Mouse (Mus musculus): ENCODE data around the gene Dlk2. TPM values are rescaled to one million over a fixed set of nuclear protein-coding genes. Genes with fewer than 3 reads are reported as not detected.

Dlk2 gene
- polyA plus RNA-seq, 1 experiment from 2014 or later, result 1.3 TPM

- no peak overlapping the region for H3K27ac ChIP-seq (ENCODE audit: low read depth, low read length)
- H3K36me3 ChIP-seq (ENCODE audit: control insufficient read depth, insufficient read depth, low read length), result peaks cover 5% of the 10 kb centered on the region; the same call in 1 of the 2 replicates
- WGBS, result 73% methylated on average over 10 of the region's 10 CpGs
Measured at GRCm38 (mm10) chr17:46268026-46268720, 29.0 kb upstream of the Dlk2 start.

GRCm38 (mm10) chr17:46269771-46270534 is 27.3 kb upstream of the Dlk2 start:
- no peak for DNase-seq (ENCODE audit: low spot score)
- 90% methylated on average over 19 of the region's 19 CpGs for whole genome bisulfite sequencing
- Histone ChIP-seq H3K4me3 (ENCODE audit: low read depth, low read length) (no peak overlapping the region), H3K36me3 (ENCODE audit: control insufficient read depth, insufficient read depth, low read length) (0 out of 2 replicates have a peak, but pooled peaks cover 3% of the 10 kb centered on the region), H3K9me3 (ENCODE audit: control insufficient read depth, low read length) (no peaks in the 10 kb centered on the region), H3K4me2 (replicated peaks; ENCODE audit: low read depth, low read length) (no peak overlapping the region), H3K27me3 (ENCODE audit: control insufficient read depth, insufficient read depth, low read length) (no peaks in the 10 kb centered on the region), H3K4me1 (replicated peaks; ENCODE audit: control insufficient read depth, insufficient read depth, low read length) (0 out of 2 replicates have a peak, but pooled peaks cover 2% of the 10 kb centered on the region), H3K27ac (ENCODE audit: low read depth, low read length) (no peak overlapping the region), H3K9ac (ENCODE audit: low read depth, low read length) (no peak overlapping the region)
- ATAC-seq (ENCODE audit: low FRiP score), result no peak

More at GRCm38 (mm10) chr17:46268026-46268720, 29.0 kb upstream of the Dlk2 start:
- Histone ChIP-seq H3K4me3 (ENCODE audit: low read depth, low read length) (no peak overlapping the region), H3K4me1 (replicated peaks; ENCODE audit: control insufficient read depth, insufficient read depth, low read length) (0 out of 2 replicates have a peak, but pooled peaks cover 2% of the 10 kb centered on the region), H3K9ac (ENCODE audit: low read depth, low read length) (no peak overlapping the region), H3K4me2 (replicated peaks; ENCODE audit: low read depth, low read length) (no peak overlapping the region), H3K27me3 (ENCODE audit: control insufficient read depth, insufficient read depth, low read length) (no peaks in the 10 kb centered on the region), H3K9me3 (ENCODE audit: control insufficient read depth, low read length) (no peaks in the 10 kb centered on the region)
- DNase-seq (ENCODE audit: low spot score) (no peak), ATAC-seq (ENCODE audit: low FRiP score) (no peak)

GRCm38 (mm10) chr17:46272058-46272457 is 25.2 kb upstream of the Dlk2 start:
- Histone ChIP-seq H3K4me3 (ENCODE audit: low read depth, low read length) (no peak overlapping the region), H3K36me3 (ENCODE audit: control insufficient read depth, insufficient read depth, low read length) (0 out of 2 replicates have a peak, but pooled peaks cover 3% of the 10 kb centered on the region), H3K9ac (ENCODE audit: low read depth, low read length) (no peak overlapping the region), H3K4me2 (replicated peaks; ENCODE audit: low read depth, low read length) (no peak overlapping the region), H3K4me1 (replicated peaks; ENCODE audit: control insufficient read depth, insufficient read depth, low read length) (no peaks in the 10 kb centered on the region), H3K9me3 (ENCODE audit: control insufficient read depth, low read length) (no peaks in the 10 kb centered on the region), H3K27ac (ENCODE audit: low read depth, low read length) (no peak overlapping the region), H3K27me3 (ENCODE audit: control insufficient read depth, insufficient read depth, low read length) (no peaks in the 10 kb centered on the region)
- ATAC-seq (ENCODE audit: low FRiP score), result no peak
- no peak for DNase-seq (ENCODE audit: low spot score)
- 79% methylated on average over 2 of the region's 2 CpGs for WGBS

- ATAC-seq (ENCODE audit: low FRiP score), result no peak
Measured at GRCm38 (mm10) chr17:46272675-46273074, 24.5 kb upstream of the Dlk2 start.

GRCm38 (mm10) chr17:46273803-46274236 is 23.4 kb upstream of the Dlk2 start:
- H3K27me3 ChIP-seq (ENCODE audit: control insufficient read depth, insufficient read depth, low read length), result no peaks in the 10 kb centered on the region
- no peak for DNase-seq (ENCODE audit: low spot score)
- H3K9ac ChIP-seq (ENCODE audit: low read depth, low read length), result no peak overlapping the region
- no peaks in the 10 kb centered on the region for H3K9me3 ChIP-seq (ENCODE audit: control insufficient read depth, low read length)
- 50% methylated on average over 1 of the region's 1 CpGs for whole genome bisulfite sequencing
- H3K36me3 ChIP-seq (ENCODE audit: control insufficient read depth, insufficient read depth, low read length), result 0 out of 2 replicates have a peak, but pooled peaks cover 3% of the 10 kb centered on the region
- H3K4me1 ChIP-seq (replicated peaks; ENCODE audit: control insufficient read depth, insufficient read depth, low read length), result no peaks in the 10 kb centered on the region
- H3K4me2 ChIP-seq (replicated peaks; ENCODE audit: low read depth, low read length), result no peak overlapping the region
- H3K27ac ChIP-seq (ENCODE audit: low read depth, low read length), result no peak overlapping the region
- no peak overlapping the region for H3K4me3 ChIP-seq (ENCODE audit: low read depth, low read length)
- ATAC-seq (ENCODE audit: low FRiP score), result no peak

More at GRCm38 (mm10) chr17:46272675-46273074, 24.5 kb upstream of the Dlk2 start:
- no peaks in the 10 kb centered on the region for H3K9me3 ChIP-seq (ENCODE audit: control insufficient read depth, low read length)
- 86% methylated on average over 5 of the region's 5 CpGs for WGBS
- no peak for DNase-seq (ENCODE audit: low spot score)
- H3K27me3 ChIP-seq (ENCODE audit: control insufficient read depth, insufficient read depth, low read length), result no peaks in the 10 kb centered on the region
- no peak overlapping the region for H3K4me3 ChIP-seq (ENCODE audit: low read depth, low read length)
- H3K4me1 ChIP-seq (replicated peaks; ENCODE audit: control insufficient read depth, insufficient read depth, low read length), result no peaks in the 10 kb centered on the region
- H3K36me3 ChIP-seq (ENCODE audit: control insufficient read depth, insufficient read depth, low read length), result 0 out of 2 replicates have a peak, but pooled peaks cover 3% of the 10 kb centered on the region
- H3K27ac ChIP-seq (ENCODE audit: low read depth, low read length), result no peak overlapping the region
- no peak overlapping the region for H3K4me2 ChIP-seq (replicated peaks; ENCODE audit: low read depth, low read length)
- H3K9ac ChIP-seq (ENCODE audit: low read depth, low read length), result no peak overlapping the region

- Histone ChIP-seq H3K4me2 (replicated peaks; ENCODE audit: low read depth, low read length) (no peak overlapping the region), H3K4me3 (ENCODE audit: low read depth, low read length) (no peak overlapping the region), H3K9ac (ENCODE audit: low read depth, low read length) (no peak overlapping the region), H3K27me3 (ENCODE audit: control insufficient read depth, insufficient read depth, low read length) (no peaks in the 10 kb centered on the region), H3K9me3 (ENCODE audit: control insufficient read depth, low read length) (no peaks in the 10 kb centered on the region), H3K36me3 (ENCODE audit: control insufficient read depth, insufficient read depth, low read length) (0 out of 2 replicates have a peak, but pooled peaks cover 3% of the 10 kb centered on the region), H3K27ac (ENCODE audit: low read depth, low read length) (no peak overlapping the region), H3K4me1 (replicated peaks; ENCODE audit: control insufficient read depth, insufficient read depth, low read length) (no peaks in the 10 kb centered on the region)
- no peak for ATAC-seq (ENCODE audit: low FRiP score)
- WGBS, result 68% methylated on average over 6 of the region's 6 CpGs
- no peak for DNase-seq (ENCODE audit: low spot score)
Measured at GRCm38 (mm10) chr17:46274465-46274864, 22.8 kb upstream of the Dlk2 start.

GRCm38 (mm10) chr17:46275034-46275433 is 22.2 kb upstream of the Dlk2 start:
- 0 out of 2 replicates have a peak, but pooled peaks cover 3% of the 10 kb centered on the region for H3K36me3 ChIP-seq (ENCODE audit: control insufficient read depth, insufficient read depth, low read length)

GRCm38 (mm10) chr17:46275506-46275905 is 21.7 kb upstream of the Dlk2 start:
- no peak overlapping the region for H3K4me3 ChIP-seq (ENCODE audit: low read depth, low read length)

More at GRCm38 (mm10) chr17:46275034-46275433, 22.2 kb upstream of the Dlk2 start:
- no peak overlapping the region for H3K27ac ChIP-seq (ENCODE audit: low read depth, low read length)
- no peak overlapping the region for H3K9ac ChIP-seq (ENCODE audit: low read depth, low read length)
- H3K4me2 ChIP-seq (replicated peaks; ENCODE audit: low read depth, low read length), result no peak overlapping the region
- no peaks in the 10 kb centered on the region for H3K9me3 ChIP-seq (ENCODE audit: control insufficient read depth, low read length)
- no peaks in the 10 kb centered on the region for H3K4me1 ChIP-seq (replicated peaks; ENCODE audit: control insufficient read depth, insufficient read depth, low read length)
- H3K27me3 ChIP-seq (ENCODE audit: control insufficient read depth, insufficient read depth, low read length), result no peaks in the 10 kb centered on the region
- 82% methylated on average over 6 of the region's 6 CpGs for whole genome bisulfite sequencing
- H3K4me3 ChIP-seq (ENCODE audit: low read depth, low read length), result no peak overlapping the region
- ATAC-seq (ENCODE audit: low FRiP score) (no peak), DNase-seq (ENCODE audit: low spot score) (no peak)

More at GRCm38 (mm10) chr17:46275506-46275905, 21.7 kb upstream of the Dlk2 start:
- Histone ChIP-seq H3K9ac (ENCODE audit: low read depth, low read length) (no peak overlapping the region), H3K27me3 (ENCODE audit: control insufficient read depth, insufficient read depth, low read length) (no peaks in the 10 kb centered on the region), H3K4me2 (replicated peaks; ENCODE audit: low read depth, low read length) (no peak overlapping the region), H3K4me1 (replicated peaks; ENCODE audit: control insufficient read depth, insufficient read depth, low read length) (no peaks in the 10 kb centered on the region), H3K27ac (ENCODE audit: low read depth, low read length) (no peak overlapping the region), H3K9me3 (ENCODE audit: control insufficient read depth, low read length) (no peaks in the 10 kb centered on the region), H3K36me3 (ENCODE audit: control insufficient read depth, insufficient read depth, low read length) (0 out of 2 replicates have a peak, but pooled peaks cover 3% of the 10 kb centered on the region)
- ATAC-seq (ENCODE audit: low FRiP score) (no peak), DNase-seq (ENCODE audit: low spot score) (no peak)
- WGBS, result 90% methylated on average over 10 of the region's 10 CpGs

Data from hindbrain, embryonic 11.5 days (tissue).